Mouse (Mus musculus): ENCODE data around the gene Urb2. TPM values are rescaled to one million over a fixed set of nuclear protein-coding genes. Genes with fewer than 3 reads are reported as not detected.
"Not testable (repeated sequence)": the region's sequence is repeated elsewhere in the genome, so short reads cannot be mapped to it uniquely, and the experiment has no call there.

The Urb2 gene
- total and polyA plus RNA-seq, 3 experiments, result 26.4 to 33.9 (median 27.9) TPM

GRCm38 (mm10) chr8:124020439-124021236 lies 670 bp upstream of the Urb2 start (continued):
- TF ChIP-seq UBTF (IDR thresholded peaks at IDR 0.05; ENCODE audit: low read depth, low read length) (peak; percentile 69; the same call in 1 of the 2 replicates), MXI1 (IDR thresholded peaks at IDR 0.05; ENCODE audit: low read depth, low read length) (0 out of 2 replicates have a peak, but pooled peaks have one; percentile 42), NRF1 (IDR thresholded peaks at IDR 0.05; ENCODE audit: low read depth, low read length) (peak; percentile 51), MEF2A (IDR thresholded peaks at IDR 0.05; ENCODE audit: borderline replicate concordance, low read depth, low read length) (no peak), MYC (IDR thresholded peaks at IDR 0.05; ENCODE audit: low read depth, low read length) (peak; percentile 62; the same call in 1 of the 2 replicates), POLR2A (IDR thresholded peaks at IDR 0.05; ENCODE audit: low read depth, low read length) (no peak; the same call in 1 of the 2 replicates), RCOR1 (conservative IDR thresholded peaks at IDR 0.05; ENCODE audit: low read depth, low read length) (no peak), KAT2A (IDR thresholded peaks at IDR 0.05; ENCODE audit: insufficient replicate concordance, low read length) (no peak), IRF4 (IDR thresholded peaks at IDR 0.05; ENCODE audit: low read depth, low read length) (no peak), TCF12 (IDR thresholded peaks at IDR 0.05; ENCODE audit: low read depth, low read length) (no peak), MAFK (IDR thresholded peaks at IDR 0.05; ENCODE audit: insufficient replicate concordance, low read length) (no peak)

- H3K9ac ChIP-seq (ENCODE audit: insufficient read depth, low read depth); H3K9me3 ChIP-seq (replicated peaks; ENCODE audit: low read length); dilution Hi-C loops (cut with MboI; ENCODE audit: extremely low pct_ligation_motif_present, extremely low pct_unique_long_range_greater_than_20kb, low sequenced_read_pairs); H3K4me2 ChIP-seq (ENCODE audit: insufficient read depth, low read depth, poor library complexity, severe bottlenecking); H3K4me3 ChIP-seq (replicated peaks in 1 of 3; ENCODE audit: low read depth in 2 of 3, low read length in 2 of 3, poor library complexity in 1 of 3); DNase-seq (ENCODE audit: extremely low read depth); H3K27ac ChIP-seq (ENCODE audit: insufficient read depth, low read depth); in situ Hi-C loops (cut with MboI; ENCODE audit: low pct_ligation_motif_present, low pct_unique_long_range_greater_than_20kb, low sequenced_read_pairs); H3K27me3 ChIP-seq (replicated peaks): not testable (repeated sequence)
- Histone ChIP-seq H3K36me3 (replicated peaks in 1 of 2; ENCODE audit: control insufficient read depth in 1 of 2, insufficient read depth in 1 of 2, low read length in 1 of 2) (peaks cover 52 to 78% of the 10 kb centered on the region in 2 experiments), H3K79me2 (replicated peaks; ENCODE audit: control insufficient read depth, extremely low read depth, insufficient read depth, poor library complexity, severe bottlenecking) (peaks cover 30% of the 10 kb centered on the region), H3K4me1 (ENCODE audit: control insufficient read depth in 1 of 2, insufficient read depth in 2 of 2) (peaks cover 3 to 35% of the 10 kb centered on the region in 2 experiments; a peak in 3 of 4 replicates)
- TF ChIP-seq TBP (conservative IDR thresholded peaks at IDR 0.05; ENCODE audit: low read depth, low read length), result peak; percentile 67; the same call in 1 of the 2 replicates
Observed at GRCm38 (mm10) chr8:124026265-124026664, 5.0 kb downstream of the Urb2 start.

GRCm38 (mm10) chr8:124027831-124028230 lies 6.5 kb downstream of the Urb2 start:
- in situ Hi-C loops (cut with MboI; ENCODE audit: low pct_ligation_motif_present, low pct_unique_long_range_greater_than_20kb, low sequenced_read_pairs), result no loop called here
- H3K9me3 ChIP-seq (replicated peaks; ENCODE audit: low read length), result no peaks in the 10 kb centered on the region
- H3K27ac ChIP-seq (ENCODE audit: insufficient read depth, low read depth), result no peak overlapping the region
- TF ChIP-seq RCOR1 (conservative IDR thresholded peaks at IDR 0.05; ENCODE audit: low read depth, low read length), result no peak
- no peak for TF ChIP-seq IRF4 (IDR thresholded peaks at IDR 0.05; ENCODE audit: low read depth, low read length)
- TF ChIP-seq UBTF (IDR thresholded peaks at IDR 0.05; ENCODE audit: low read depth, low read length), result no peak
- TF ChIP-seq ZNF384 (IDR thresholded peaks at IDR 0.05; ENCODE audit: low read depth, low read length), result no peak
- no peak for TF ChIP-seq E2F4 (IDR thresholded peaks at IDR 0.05; ENCODE audit: insufficient replicate concordance, low read depth, low read length)
- TF ChIP-seq USF2 (conservative IDR thresholded peaks at IDR 0.05; ENCODE audit: low read depth, low read length), result no peak
- TF ChIP-seq MXI1 (IDR thresholded peaks at IDR 0.05; ENCODE audit: low read depth, low read length), result no peak
- TF ChIP-seq HCFC1 (IDR thresholded peaks at IDR 0.05; ENCODE audit: low read depth, low read length), result no peak
- no peak for TF ChIP-seq SIN3A (IDR thresholded peaks at IDR 0.05; ENCODE audit: low read length)
- TF ChIP-seq ETS1 (conservative IDR thresholded peaks at IDR 0.05; ENCODE audit: low read depth, low read length), result no peak
- no peak overlapping the region for H3K9ac ChIP-seq (ENCODE audit: insufficient read depth, low read depth)
- H3K4me2 ChIP-seq (ENCODE audit: insufficient read depth, low read depth, poor library complexity, severe bottlenecking), result no peak overlapping the region
- H3K4me3 ChIP-seq (replicated peaks in 1 of 3; ENCODE audit: low read depth in 2 of 3, low read length in 2 of 3, poor library complexity in 1 of 3), result no peak overlapping the region
- no peak for DNase-seq (ENCODE audit: extremely low read depth)
- no peaks in the 10 kb centered on the region for H3K27me3 ChIP-seq (replicated peaks)
- dilution Hi-C loops (cut with MboI; ENCODE audit: extremely low pct_ligation_motif_present, extremely low pct_unique_long_range_greater_than_20kb, low sequenced_read_pairs), result no loop called here
- peaks cover 21% of the 10 kb centered on the region for H3K79me2 ChIP-seq (replicated peaks; ENCODE audit: control insufficient read depth, extremely low read depth, insufficient read depth, poor library complexity, severe bottlenecking)
- H3K36me3 ChIP-seq (replicated peaks in 1 of 2; ENCODE audit: control insufficient read depth in 1 of 2, insufficient read depth in 1 of 2, low read length in 1 of 2), result peaks cover 55 to 87% of the 10 kb centered on the region in 2 experiments
- H3K4me1 ChIP-seq (ENCODE audit: control insufficient read depth in 1 of 2, insufficient read depth in 2 of 2), result peaks cover 3 to 36% of the 10 kb centered on the region in 2 experiments; a peak in 3 of 4 replicates
